Mouse (Mus musculus): ENCODE measurements at regions not wholly inside any gene's neighbourhood (a gene's known extent, or its start where the extent isn't known, plus 50 kb on each side); places are given as distances from the start of the nearest gene placed in this dataset.
A peak's percentile ranks its signal among the peaks of the same experiment; 100 is the strongest.

- ATAC-seq (ENCODE audit: low FRiP score, low TSS enrichment), result no peak
- Histone ChIP-seq H3K27me3 (ENCODE audit: insufficient read depth, low read length) (no peaks in the 10 kb centered on the region), H3K36me3 (ENCODE audit: insufficient read depth, low read length) (no peaks in the 10 kb centered on the region), H3K4me1 (ENCODE audit: insufficient read depth, low read length) (no peaks in the 10 kb centered on the region), H3K9ac (replicated peaks; ENCODE audit: low read length) (no peak overlapping the region), H3K4me2 (replicated peaks; ENCODE audit: low read depth, low read length) (no peak overlapping the region), H3K9me3 (ENCODE audit: low read length) (no peaks in the 10 kb centered on the region), H3K4me3 (ENCODE audit: low read length) (no peak overlapping the region), H3K27ac (ENCODE audit: low read length) (no peak overlapping the region)
- 67% methylated on average over 5 of the region's 5 CpGs for WGBS
Measured at GRCm38 (mm10) chr4:29091495-29092211, 278.7 kb downstream of the Epha7 start.

GRCm38 (mm10) chr4:29102373-29102772 lies 289.4 kb downstream of the Epha7 start:
- ATAC-seq (ENCODE audit: low FRiP score, low TSS enrichment), result no peak
- Histone ChIP-seq H3K4me2 (replicated peaks; ENCODE audit: low read depth, low read length) (no peak overlapping the region), H3K4me3 (ENCODE audit: low read length) (no peak overlapping the region), H3K27me3 (ENCODE audit: insufficient read depth, low read length) (no peaks in the 10 kb centered on the region), H3K36me3 (ENCODE audit: insufficient read depth, low read length) (no peaks in the 10 kb centered on the region), H3K27ac (ENCODE audit: low read length) (no peak overlapping the region), H3K9me3 (ENCODE audit: low read length) (no peaks in the 10 kb centered on the region), H3K4me1 (ENCODE audit: insufficient read depth, low read length) (no peaks in the 10 kb centered on the region), H3K9ac (replicated peaks; ENCODE audit: low read length) (no peak overlapping the region)
- WGBS, result 77% methylated on average over 2 of the region's 2 CpGs

GRCm38 (mm10) chr4:29103414-29103813 lies 290.5 kb downstream of the Epha7 start:
- Histone ChIP-seq H3K4me1 (ENCODE audit: insufficient read depth, low read length) (no peaks in the 10 kb centered on the region), H3K4me3 (ENCODE audit: low read length) (no peak overlapping the region), H3K36me3 (ENCODE audit: insufficient read depth, low read length) (no peaks in the 10 kb centered on the region), H3K27ac (ENCODE audit: low read length) (no peak overlapping the region), H3K9me3 (ENCODE audit: low read length) (no peaks in the 10 kb centered on the region), H3K27me3 (ENCODE audit: insufficient read depth, low read length) (no peaks in the 10 kb centered on the region), H3K4me2 (replicated peaks; ENCODE audit: low read depth, low read length) (no peak overlapping the region), H3K9ac (replicated peaks; ENCODE audit: low read length) (no peak overlapping the region)
- no peak for ATAC-seq (ENCODE audit: low FRiP score, low TSS enrichment)
- WGBS, result 58% methylated on average over 1 of the region's 1 CpGs

- Histone ChIP-seq H3K4me2 (replicated peaks; ENCODE audit: low read depth, low read length) (no peak overlapping the region), H3K27me3 (ENCODE audit: insufficient read depth, low read length) (no peaks in the 10 kb centered on the region), H3K9ac (replicated peaks; ENCODE audit: low read length) (no peak overlapping the region), H3K4me3 (ENCODE audit: low read length) (no peak overlapping the region), H3K4me1 (ENCODE audit: insufficient read depth, low read length) (no peaks in the 10 kb centered on the region), H3K9me3 (ENCODE audit: low read length) (no peaks in the 10 kb centered on the region), H3K36me3 (ENCODE audit: insufficient read depth, low read length) (no peaks in the 10 kb centered on the region), H3K27ac (ENCODE audit: low read length) (no peak overlapping the region)
- WGBS, result 80% methylated on average over 2 of the region's 2 CpGs
- no peak for ATAC-seq (ENCODE audit: low FRiP score, low TSS enrichment)
Measured at GRCm38 (mm10) chr4:29112552-29112951, 299.6 kb downstream of the Epha7 start.

- no peak overlapping the region for H3K4me2 ChIP-seq (replicated peaks; ENCODE audit: low read depth, low read length)
- H3K27ac ChIP-seq (ENCODE audit: low read length), result no peak overlapping the region
- no peak overlapping the region for H3K9ac ChIP-seq (replicated peaks; ENCODE audit: low read length)
- no peak overlapping the region for H3K4me3 ChIP-seq (ENCODE audit: low read length)
- ATAC-seq (ENCODE audit: low FRiP score, low TSS enrichment), result no peak
- 84% methylated on average over 4 of the region's 4 CpGs for WGBS
- peaks cover 2% of the 10 kb centered on the region; the same call in 1 of the 2 replicates for H3K4me1 ChIP-seq (ENCODE audit: insufficient read depth, low read length)
- no peaks in the 10 kb centered on the region for H3K36me3 ChIP-seq (ENCODE audit: insufficient read depth, low read length)
- no peaks in the 10 kb centered on the region for H3K27me3 ChIP-seq (ENCODE audit: insufficient read depth, low read length)
- no peaks in the 10 kb centered on the region for H3K9me3 ChIP-seq (ENCODE audit: low read length)
Measured at GRCm38 (mm10) chr4:29117025-29117424, 304.1 kb downstream of the Epha7 start.

GRCm38 (mm10) chr4:29117926-29118325 lies 305.0 kb downstream of the Epha7 start:
- no peak for ATAC-seq (ENCODE audit: low FRiP score, low TSS enrichment)

GRCm38 (mm10) chr4:29118679-29119479 lies 305.9 kb downstream of the Epha7 start:
- Histone ChIP-seq H3K4me3 (ENCODE audit: low read length) (no peak overlapping the region), H3K9ac (replicated peaks; ENCODE audit: low read length) (no peak overlapping the region), H3K27me3 (ENCODE audit: insufficient read depth, low read length) (no peaks in the 10 kb centered on the region), H3K4me2 (replicated peaks; ENCODE audit: low read depth, low read length) (no peak overlapping the region), H3K27ac (ENCODE audit: low read length) (no peak overlapping the region), H3K36me3 (ENCODE audit: insufficient read depth, low read length) (no peaks in the 10 kb centered on the region), H3K9me3 (ENCODE audit: low read length) (no peaks in the 10 kb centered on the region), H3K4me1 (ENCODE audit: insufficient read depth, low read length) (peaks cover 2% of the 10 kb centered on the region; the same call in 1 of the 2 replicates)
- 23% methylated on average over 7 of the region's 7 CpGs for WGBS
- ATAC-seq (ENCODE audit: low FRiP score, low TSS enrichment), result peak; percentile 91; the same call in 1 of the 2 replicates

More at GRCm38 (mm10) chr4:29117926-29118325, 305.0 kb downstream of the Epha7 start:
- Histone ChIP-seq H3K27ac (ENCODE audit: low read length) (no peak overlapping the region), H3K9me3 (ENCODE audit: low read length) (no peaks in the 10 kb centered on the region), H3K4me2 (replicated peaks; ENCODE audit: low read depth, low read length) (no peak overlapping the region), H3K4me3 (ENCODE audit: low read length) (no peak overlapping the region), H3K9ac (replicated peaks; ENCODE audit: low read length) (no peak overlapping the region), H3K27me3 (ENCODE audit: insufficient read depth, low read length) (no peaks in the 10 kb centered on the region), H3K4me1 (ENCODE audit: insufficient read depth, low read length) (peaks cover 2% of the 10 kb centered on the region; the same call in 1 of the 2 replicates), H3K36me3 (ENCODE audit: insufficient read depth, low read length) (no peaks in the 10 kb centered on the region)
- 55% methylated on average over 9 of the region's 9 CpGs for WGBS

GRCm38 (mm10) chr4:29119480-29120153 lies 306.7 kb downstream of the Epha7 start:
- ATAC-seq (ENCODE audit: low FRiP score, low TSS enrichment), result no peak
- H3K27me3 ChIP-seq (ENCODE audit: insufficient read depth, low read length), result no peaks in the 10 kb centered on the region
- no peaks in the 10 kb centered on the region for H3K9me3 ChIP-seq (ENCODE audit: low read length)
- WGBS, result 81% methylated on average over 9 of the region's 9 CpGs
- H3K4me3 ChIP-seq (ENCODE audit: low read length), result no peak overlapping the region
- H3K9ac ChIP-seq (replicated peaks; ENCODE audit: low read length), result no peak overlapping the region
- no peak overlapping the region for H3K4me2 ChIP-seq (replicated peaks; ENCODE audit: low read depth, low read length)
- H3K4me1 ChIP-seq (ENCODE audit: insufficient read depth, low read length), result peaks cover 2% of the 10 kb centered on the region; the same call in 1 of the 2 replicates
- no peaks in the 10 kb centered on the region for H3K36me3 ChIP-seq (ENCODE audit: insufficient read depth, low read length)
- H3K27ac ChIP-seq (ENCODE audit: low read length), result no peak overlapping the region

GRCm38 (mm10) chr4:29123697-29124377 lies 310.9 kb downstream of the Epha7 start:
- Histone ChIP-seq H3K27ac (ENCODE audit: low read length) (no peak overlapping the region), H3K9me3 (ENCODE audit: low read length) (no peaks in the 10 kb centered on the region), H3K9ac (replicated peaks; ENCODE audit: low read length) (no peak overlapping the region), H3K4me3 (ENCODE audit: low read length) (no peak overlapping the region), H3K4me2 (replicated peaks; ENCODE audit: low read depth, low read length) (no peak overlapping the region), H3K36me3 (ENCODE audit: insufficient read depth, low read length) (no peaks in the 10 kb centered on the region), H3K27me3 (ENCODE audit: insufficient read depth, low read length) (no peaks in the 10 kb centered on the region), H3K4me1 (ENCODE audit: insufficient read depth, low read length) (no peaks in the 10 kb centered on the region)
- no peak for ATAC-seq (ENCODE audit: low FRiP score, low TSS enrichment)
- WGBS, result 93% methylated on average over 8 of the region's 8 CpGs
